Mouse (Mus musculus) spleen, embryonic (tissue): ENCODE measurements around the gene Tm7sf3.

ENCODE experiments used
- CTCF ChIA-PET: fragments of 350-600 bp; sonication (Branson Sonifier 250); formaldehyde crosslinking; loops from one replicate; lab custom pipeline; 2022; lab: Charles Lee

Gene Tm7sf3

GRCm38 (mm10) chr6:146661655-146662054, 19.0 kb upstream of the Tm7sf3 start:
- CTCF ChIA-PET = no interaction called here

GRCm38 (mm10) chr6:146660591-146660990, 18.0 kb upstream of the Tm7sf3 start:
- CTCF ChIA-PET = no interaction called here

- CTCF ChIA-PET = no interaction called here
Measured at GRCm38 (mm10) chr6:146653197-146653596, 10.6 kb upstream of the Tm7sf3 start.

GRCm38 (mm10) chr6:146651431-146651830, 8.8 kb upstream of the Tm7sf3 start:
- CTCF ChIA-PET = no interaction called here

- CTCF ChIA-PET = no interaction called here
Measured at GRCm38 (mm10) chr6:146650013-146650412, 7.4 kb upstream of the Tm7sf3 start.

- CTCF ChIA-PET = no interaction called here
Measured at GRCm38 (mm10) chr6:146643184-146643570, 553 bp upstream of the Tm7sf3 start.

GRCm38 (mm10) chr6:146641621-146642210, 908 bp downstream of the Tm7sf3 start:
- CTCF ChIA-PET = no interaction called here

GRCm38 (mm10) chr6:146640991-146641390, 1.6 kb downstream of the Tm7sf3 start:
- CTCF ChIA-PET = no interaction called here

GRCm38 (mm10) chr6:146640068-146640965, 2.3 kb downstream of the Tm7sf3 start:
- CTCF ChIA-PET = no interaction called here

GRCm38 (mm10) chr6:146636482-146636881, 6.1 kb downstream of the Tm7sf3 start:
- CTCF ChIA-PET = interaction anchor here (0.7 kb wide), 1 partner anchor 64 kb away, joined by 4 read pairs; no protein-coding TSS in a partner anchor

- CTCF ChIA-PET = interaction anchor here (0.7 kb wide), 1 partner anchor 1538 kb away, joined by 30 read pairs; no protein-coding TSS in a partner anchor
Measured at GRCm38 (mm10) chr6:146634759-146635606, 7.6 kb downstream of the Tm7sf3 start.

- CTCF ChIA-PET = interaction anchor here (0.7 kb wide), 1 partner anchor 1537 kb away, joined by 30 read pairs; no protein-coding TSS in a partner anchor
Measured at GRCm38 (mm10) chr6:146634015-146634722, 8.5 kb downstream of the Tm7sf3 start.

GRCm38 (mm10) chr6:146633629-146634014, 9.0 kb downstream of the Tm7sf3 start:
- CTCF ChIA-PET = no interaction called here

GRCm38 (mm10) chr6:146633097-146633496, 9.5 kb downstream of the Tm7sf3 start:
- CTCF ChIA-PET = interaction anchor here (0.7 kb wide), 1 partner anchor 98 kb away, joined by 4 read pairs; no protein-coding TSS in a partner anchor

- CTCF ChIA-PET = no interaction called here
Measured at GRCm38 (mm10) chr6:146632403-146632802, 10.2 kb downstream of the Tm7sf3 start.

GRCm38 (mm10) chr6:146631847-146632246, 10.8 kb downstream of the Tm7sf3 start:
- CTCF ChIA-PET = no interaction called here

- CTCF ChIA-PET = no interaction called here
Measured at GRCm38 (mm10) chr6:146630961-146631360, 11.7 kb downstream of the Tm7sf3 start.

- CTCF ChIA-PET = no interaction called here
Measured at GRCm38 (mm10) chr6:146629781-146630756, 12.6 kb downstream of the Tm7sf3 start.

- CTCF ChIA-PET = no interaction called here
Measured at GRCm38 (mm10) chr6:146628123-146628522, 14.5 kb downstream of the Tm7sf3 start.

GRCm38 (mm10) chr6:146616670-146617069, 26.0 kb downstream of the Tm7sf3 start:
- CTCF ChIA-PET = no interaction called here
